In genomic region chr9:20641501-20641900, GRCm38 (mm10) we compare ENCODE assay signal across 7 mouse cellular contexts. TPM values are rescaled to one million over a fixed set of nuclear protein-coding genes. Genes with fewer than 3 reads are reported as not detected.
DNase-seq lines count a peak whose midpoint lies in the region; ATAC-seq and TF ChIP-seq lines count a peak whose summit lies in the region.

No protein-coding gene starts in this region.

- 39% methylated on average over 6 of the region's 6 CpGs for WGBS in forebrain, embryonic 15.5 days
- WGBS in liver, embryonic 16.5 days (ENCODE audit: insufficient replicate concordance): 22% methylated on average over 6 of the region's 6 CpGs

- H3K4me2 ChIP-seq in forebrain, embryonic 15.5 days (replicated peaks): peak overlapping the region; percentile 98
- peak overlapping the region; percentile 99 for H3K4me2 ChIP-seq in liver, embryonic 16.5 days (ENCODE audit: low read depth, low read length)

- TF ChIP-seq CTCF in testis, adult 2 months (IDR thresholded peaks at IDR 0.05; ENCODE audit: control insufficient read depth, insufficient read depth, insufficient replicate concordance, low read depth, low read length): no peak

- peak overlapping the region; percentile 92 for H3K27ac ChIP-seq in testis, adult 2 months (ENCODE audit: control insufficient read depth, insufficient read depth, low read depth, low read length)
- H3K27ac ChIP-seq in forebrain, embryonic 15.5 days (replicated peaks): no peak overlapping the region
- no peak overlapping the region for H3K27ac ChIP-seq in liver, embryonic 16.5 days (ENCODE audit: low read length)

- H3K4me1 ChIP-seq in testis, adult 2 months (ENCODE audit: control insufficient read depth, insufficient read depth, low read length): peaks cover 5% of the 10 kb centered on the region
- peaks cover 48% of the 10 kb centered on the region for H3K4me1 ChIP-seq in forebrain, embryonic 15.5 days
- H3K4me1 ChIP-seq in liver, embryonic 16.5 days (ENCODE audit: control insufficient read depth, low read depth, low read length): peaks cover 33% of the 10 kb centered on the region

- ATAC-seq in forebrain, embryonic 15.5 days (replicated peaks): no peak
- no peak for ATAC-seq in liver, embryonic 16.5 days (ENCODE audit: low read depth)

- peak overlapping the region; percentile 76 for H3K9ac ChIP-seq in forebrain, embryonic 15.5 days (replicated peaks)
- H3K9ac ChIP-seq in liver, embryonic 16.5 days (ENCODE audit: low read depth, low read length): peak overlapping the region; percentile 92

- DNase-seq in testis, postnatal 14 days (ENCODE audit: low spot score): no peak
- no peak for DNase-seq in adrenal gland, adult 2 months
- DNase-seq in layer of hippocampus, postnatal 36 days: no peak
- DNase-seq in urinary bladder, postnatal 25 days (ENCODE audit: low spot score): no peak

- no peaks in the 10 kb centered on the region for H3K27me3 ChIP-seq in testis, adult 2 months (ENCODE audit: control insufficient read depth, insufficient read depth, low read length)
- H3K27me3 ChIP-seq in forebrain, embryonic 15.5 days: no peaks in the 10 kb centered on the region
- H3K27me3 ChIP-seq in liver, embryonic 16.5 days (ENCODE audit: control insufficient read depth, insufficient read depth, low read depth, low read length): no peaks in the 10 kb centered on the region

- H3K36me3 ChIP-seq in testis, adult 2 months (ENCODE audit: control insufficient read depth, insufficient read depth, low read length): peaks cover 3% of the 10 kb centered on the region
- H3K36me3 ChIP-seq in forebrain, embryonic 15.5 days: peaks cover 19% of the 10 kb centered on the region
- H3K36me3 ChIP-seq in liver, embryonic 16.5 days (ENCODE audit: control insufficient read depth, insufficient read depth): peaks cover 7% of the 10 kb centered on the region

- TF ChIP-seq POLR2A in testis, adult 2 months (IDR thresholded peaks at IDR 0.05; ENCODE audit: control insufficient read depth, low read depth, low read length): no peak

- H3K4me3 ChIP-seq in testis, adult 2 months (ENCODE audit: control insufficient read depth, low read depth, low read length): peak overlapping the region; percentile 96
- peak overlapping the region; percentile 66 for H3K4me3 ChIP-seq in forebrain, embryonic 15.5 days
- H3K4me3 ChIP-seq in liver, embryonic 16.5 days (ENCODE audit: low read depth, low read length): peak overlapping the region; percentile 71

- no peaks in the 10 kb centered on the region for H3K9me3 ChIP-seq in forebrain, embryonic 15.5 days
- H3K9me3 ChIP-seq in liver, embryonic 16.5 days (replicated peaks; ENCODE audit: control insufficient read depth, low read length): no peaks in the 10 kb centered on the region

RNA-seq across cellular contexts. Expression of gene Ubl5, which starts 1.2 kb away (rescaled TPM):
- polyA plus RNA-seq in testis, adult 2 months (2012; rRNA removed): 175 and 241 TPM in 2 replicates
- 510 and 551 TPM in 2 replicates for polyA plus RNA-seq in forebrain, embryonic 15.5 days (2015; fragmentation: Nextera tagmentation; extraction: Ambion mirVana)
- 207 and 235 TPM in 2 replicates for polyA plus RNA-seq in liver, embryonic 16.5 days (2015; fragmentation: Nextera tagmentation; extraction: Ambion mirVana)
- total RNA-seq in adrenal gland, adult 2 months (2021): 100 to 1,000 TPM; 384 to 522 TPM
- polyA plus RNA-seq in adrenal gland, adult 2 months (2012; rRNA removed): 133 and 135 TPM in 2 replicates
- 100 to 1,000 TPM; 295 to 327 TPM for total RNA-seq in layer of hippocampus, postnatal 36 days (2021)

RNA-seq across cellular contexts. Expression of gene Fbxl12, which starts 3.1 kb away (rescaled TPM):
- polyA plus RNA-seq in testis, adult 2 months (2012; rRNA removed): 35.7 and 40.5 TPM in 2 replicates
- polyA plus RNA-seq in forebrain, embryonic 15.5 days (2015; fragmentation: Nextera tagmentation; extraction: Ambion mirVana): 16.3 and 16.4 TPM in 2 replicates
- polyA plus RNA-seq in liver, embryonic 16.5 days (2015; fragmentation: Nextera tagmentation; extraction: Ambion mirVana): 4.8 and 5.9 TPM in 2 replicates
- total RNA-seq in adrenal gland, adult 2 months (2021): 10 to 100 TPM; 13.0 to 16.7 TPM
- polyA plus RNA-seq in adrenal gland, adult 2 months (2012; rRNA removed): 47.1 and 59.1 TPM in 2 replicates
- total RNA-seq in layer of hippocampus, postnatal 36 days (2021): 10 to 100 TPM; 19.6 to 22.6 TPM

RNA-seq across cellular contexts. Expression of gene Pin1, which starts 10.4 kb away (rescaled TPM):
- polyA plus RNA-seq in testis, adult 2 months (2012; rRNA removed): 17.7 and 17.8 TPM in 2 replicates
- 62.4 and 64.9 TPM in 2 replicates for polyA plus RNA-seq in forebrain, embryonic 15.5 days (2015; fragmentation: Nextera tagmentation; extraction: Ambion mirVana)
- 19.4 and 19.7 TPM in 2 replicates for polyA plus RNA-seq in liver, embryonic 16.5 days (2015; fragmentation: Nextera tagmentation; extraction: Ambion mirVana)
- total RNA-seq in adrenal gland, adult 2 months (2021): 10 to 100 TPM; 20.8 to 26.9 TPM
- polyA plus RNA-seq in adrenal gland, adult 2 months (2012; rRNA removed): 20.4 and 24.2 TPM in 2 replicates
- 10 to 100 TPM; 35.1 to 35.4 TPM for total RNA-seq in layer of hippocampus, postnatal 36 days (2021)
